Mouse (Mus musculus) embryonic facial prominence, embryonic 13.5 days (tissue): Measurements from ENCODE around the gene Sult1c2. TPM values are rescaled to one million over a fixed set of nuclear protein-coding genes. Genes with fewer than 3 reads are reported as not detected.
"Not testable (repeated sequence)": the region's sequence is repeated elsewhere in the genome, so short reads cannot be mapped to it uniquely, and the experiment has no call there.

ENCODE experiments used
- ATAC-seq: fragments of 200-750 bp; cut with Nextera tagmentation; 2 replicates; pipeline ENCODE4 v1.8.0; 2017; ENCODE audit warnings: low read depth; ENCODE audit not compliant: insufficient number of reproducible peaks, insufficient read depth, low FRiP score, low TSS enrichment
- H3K27ac ChIP-seq: fragments of 300-500 bp; sonication (generic); 2 replicates; pipeline ENCODE4 v1.5.1; 2015; ENCODE audit warnings: moderate library complexity, mild to moderate bottlenecking, inconsistent platforms
- H3K27me3 ChIP-seq: fragments of 300-500 bp; sonication (generic); 2 replicates; pipeline ENCODE4 v1.6.1; 2015; ENCODE audit warnings: mild to moderate bottlenecking, inconsistent platforms
- H3K36me3 ChIP-seq: fragments of 300-500 bp; sonication (generic); 2 replicates; pipeline ENCODE4 v1.6.1; 2015; ENCODE audit warnings: mild to moderate bottlenecking, inconsistent platforms
- H3K4me1 ChIP-seq: fragments of 300-500 bp; sonication (generic); 2 replicates; pipeline ENCODE4 v1.6.1; 2015; ENCODE audit warnings: inconsistent platforms
- H3K4me2 ChIP-seq: fragments of 300-500 bp; sonication (generic); 2 replicates; pipeline ENCODE4 v1.6.1; 2015; ENCODE audit warnings: moderate library complexity, mild to moderate bottlenecking, inconsistent platforms
- H3K4me3 ChIP-seq: fragments of 300-500 bp; sonication (generic); 2 replicates; pipeline ENCODE4 v1.5.1; 2015; ENCODE audit warnings: mild to moderate bottlenecking, inconsistent platforms
- H3K9ac ChIP-seq: fragments of 300-500 bp; sonication (generic); 2 replicates; pipeline ENCODE4 v1.6.1; 2015; ENCODE audit warnings: mild to moderate bottlenecking, inconsistent platforms
- H3K9me3 ChIP-seq: fragments of 300-500 bp; sonication (generic); 2 replicates; pipeline ENCODE4 v1.6.1; 2016; ENCODE audit warnings: inconsistent platforms
- WGBS: fragments of 180-500 bp; shearing (Covaris S2); methylation state at CpG from one replicate; pipeline ENCODE4 v1.1.7; 2015; ENCODE audit warnings: mixed read lengths; 5-methylcytosine and 5-hydroxymethylcytosine counted together
- polyA plus RNA-seq: library from polyadenylated mRNA; unstranded; fragments of >200 nt; fragmentation: Nextera tagmentation; extraction: Ambion mirVana; gene quantifications from 2 replicates; pipeline ENCODE4 v1.2.1, GENCODE M21; 2015

The Sult1c2 gene
- polyA plus RNA-seq: not detected in 2 replicates

GRCm38 (mm10) chr17:53846206-53846605, at the start of gene Sult1c2:
TSS of gene Sult1c2 (minus strand) at chr17:53846339.
- H3K4me3 ChIP-seq: no peak within 1 kb of the TSS
- no peak for ATAC-seq
- no peaks in the 10 kb centered on the region for H3K4me1 ChIP-seq
- peaks cover 6% of the 10 kb centered on the region; the same call in 1 of the 2 replicates for H3K9me3 ChIP-seq
- H3K27me3 ChIP-seq: no peaks in the 10 kb centered on the region
- H3K27ac ChIP-seq: no peak within 1 kb of the TSS
- WGBS: 85% methylated on average over 4 of the region's 4 CpGs
- H3K36me3 ChIP-seq: no peaks in the 10 kb centered on the region
- H3K9ac ChIP-seq: no peak within 1 kb of the TSS
- H3K4me2 ChIP-seq: no peak within 1 kb of the TSS

DNA sequence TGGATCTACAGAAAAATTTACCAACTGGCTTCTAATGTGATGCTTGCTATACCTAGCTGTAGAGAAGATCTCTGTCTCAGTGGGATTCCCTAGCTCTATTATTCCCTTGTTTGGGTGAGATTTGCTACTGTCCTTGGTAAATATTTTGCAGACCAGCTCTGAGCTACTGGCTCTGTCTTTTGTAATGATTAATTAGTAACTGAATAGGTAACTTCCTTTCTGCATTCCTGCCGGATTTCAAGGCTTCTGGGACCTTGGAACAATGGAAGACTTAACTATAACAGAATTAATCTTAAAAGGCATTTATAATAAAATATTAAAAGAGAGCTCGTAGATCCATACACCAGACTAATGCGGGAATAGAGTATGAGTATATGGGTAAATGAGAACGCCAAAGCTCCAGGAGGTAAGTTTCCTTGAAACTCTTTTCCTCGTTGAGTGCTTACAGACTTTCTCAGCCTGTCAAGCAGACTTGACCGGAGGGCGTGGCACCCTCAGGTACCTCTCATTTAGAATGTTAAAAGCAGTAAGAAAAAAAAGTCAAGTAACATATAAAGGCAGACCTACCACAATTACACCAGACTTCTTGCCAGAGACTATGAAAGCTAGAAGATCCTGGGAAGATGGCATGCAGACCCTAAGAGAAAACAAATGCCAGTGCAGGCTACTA, 33.0 kb upstream of the Sult1c2 start:
- not testable (repeated sequence) for H3K27ac ChIP-seq, H3K27me3 ChIP-seq, H3K9ac ChIP-seq, ATAC-seq, H3K36me3 ChIP-seq, H3K4me1 ChIP-seq, H3K9me3 ChIP-seq, H3K4me3 ChIP-seq, H3K4me2 ChIP-seq
- WGBS: 85% methylated on average over 7 of the region's 7 CpGs

GRCm38 (mm10) chr17:53874433-53874832, 28.3 kb upstream of the Sult1c2 start:
- Histone ChIP-seq H3K4me1 (no peaks in the 10 kb centered on the region), H3K36me3 (no peaks in the 10 kb centered on the region), H3K4me3 (no peak overlapping the region), H3K27ac (no peak overlapping the region), H3K27me3 (no peaks in the 10 kb centered on the region), H3K9me3 (no peaks in the 10 kb centered on the region), H3K9ac (no peak overlapping the region), H3K4me2 (no peak overlapping the region)
- WGBS: 85% methylated on average over 2 of the region's 2 CpGs
- ATAC-seq: no peak

GRCm38 (mm10) chr17:53872192-53872591, 26.1 kb upstream of the Sult1c2 start:
- Histone ChIP-seq H3K27ac (no peak overlapping the region), H3K27me3 (no peaks in the 10 kb centered on the region), H3K4me1 (no peaks in the 10 kb centered on the region), H3K9me3 (no peaks in the 10 kb centered on the region), H3K9ac (no peak overlapping the region), H3K4me3 (no peak overlapping the region), H3K4me2 (no peak overlapping the region), H3K36me3 (no peaks in the 10 kb centered on the region)
- WGBS: 81% methylated on average over 3 of the region's 3 CpGs
- no peak for ATAC-seq

GRCm38 (mm10) chr17:53869931-53870330, 23.8 kb upstream of the Sult1c2 start:
- no peak overlapping the region for H3K4me3 ChIP-seq
- no peak overlapping the region for H3K4me2 ChIP-seq
- no peak for ATAC-seq

DNA sequence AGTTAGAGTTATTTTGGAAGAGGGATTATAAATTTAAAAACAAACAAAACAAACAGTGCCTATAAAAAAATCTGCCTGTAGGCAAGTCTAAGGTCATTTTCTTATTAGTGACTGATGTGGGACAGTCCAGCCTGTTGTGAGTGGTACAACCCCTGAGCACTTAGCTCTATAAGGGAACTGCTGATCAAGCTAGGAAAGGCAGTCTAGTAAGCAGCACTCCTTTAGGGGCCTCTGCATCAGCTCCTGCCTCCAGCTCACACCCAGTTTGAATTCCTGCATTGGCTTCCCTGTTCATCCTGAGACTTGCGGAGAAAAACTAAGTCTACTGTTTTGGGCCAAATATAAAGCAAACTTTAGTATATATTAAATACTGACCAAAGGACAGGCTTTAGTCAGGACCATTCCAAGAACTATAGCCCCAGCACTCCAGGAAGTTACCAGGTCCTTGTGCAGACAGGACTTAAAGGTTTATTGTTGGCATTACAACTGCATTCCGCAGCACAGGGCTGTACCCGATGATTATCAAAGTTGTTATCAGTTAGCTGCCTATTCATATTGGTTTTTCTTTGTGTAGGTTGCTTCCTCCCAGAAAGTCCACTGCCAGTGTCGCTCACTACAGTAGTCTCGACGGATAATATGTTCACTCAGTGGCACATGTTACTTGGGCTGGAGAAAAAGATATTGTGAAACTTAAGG, 19.3 kb upstream of the Sult1c2 start:
- H3K27ac ChIP-seq: no peak overlapping the region
- H3K4me2 ChIP-seq: no peak overlapping the region
- 84% methylated on average over 6 of the region's 6 CpGs for WGBS
- no peak for ATAC-seq
- no peaks in the 10 kb centered on the region for H3K27me3 ChIP-seq
- no peaks in the 10 kb centered on the region for H3K4me1 ChIP-seq
- H3K36me3 ChIP-seq: no peaks in the 10 kb centered on the region
- no peaks in the 10 kb centered on the region for H3K9me3 ChIP-seq
- no peak overlapping the region for H3K4me3 ChIP-seq
- H3K9ac ChIP-seq: no peak overlapping the region

More at GRCm38 (mm10) chr17:53869931-53870330, 23.8 kb upstream of the Sult1c2 start:
- no peak overlapping the region for H3K9ac ChIP-seq
- no peaks in the 10 kb centered on the region for H3K4me1 ChIP-seq
- H3K9me3 ChIP-seq: no peaks in the 10 kb centered on the region
- H3K36me3 ChIP-seq: no peaks in the 10 kb centered on the region
- no peak overlapping the region for H3K27ac ChIP-seq
- H3K27me3 ChIP-seq: no peaks in the 10 kb centered on the region

DNA sequence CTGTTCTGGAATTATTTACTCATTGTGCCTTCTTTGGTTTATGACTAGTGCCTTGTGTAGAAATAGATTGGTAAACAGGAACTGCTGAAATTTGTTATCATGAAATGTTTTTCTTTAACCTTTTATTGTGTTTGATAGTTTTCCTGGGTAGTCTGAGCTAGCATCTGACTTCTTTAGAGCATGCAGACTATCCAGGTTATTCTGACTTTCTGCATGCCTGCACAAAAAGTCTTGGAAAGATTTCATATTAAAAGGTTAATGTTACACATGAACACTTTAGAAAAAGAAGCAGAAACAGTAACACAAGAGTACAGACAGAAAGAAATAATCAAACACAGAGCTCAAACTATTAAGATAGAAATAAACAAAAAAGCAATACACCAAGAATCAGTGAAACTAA, 14.4 kb upstream of the Sult1c2 start:
- H3K4me2 ChIP-seq: no peak overlapping the region
- no peak for ATAC-seq
- no peaks in the 10 kb centered on the region for H3K27me3 ChIP-seq
- H3K27ac ChIP-seq: no peak overlapping the region
- no peak overlapping the region for H3K9ac ChIP-seq
- no peaks in the 10 kb centered on the region for H3K9me3 ChIP-seq
- H3K4me3 ChIP-seq: no peak overlapping the region
- H3K36me3 ChIP-seq: no peaks in the 10 kb centered on the region
- no peaks in the 10 kb centered on the region for H3K4me1 ChIP-seq

DNA sequence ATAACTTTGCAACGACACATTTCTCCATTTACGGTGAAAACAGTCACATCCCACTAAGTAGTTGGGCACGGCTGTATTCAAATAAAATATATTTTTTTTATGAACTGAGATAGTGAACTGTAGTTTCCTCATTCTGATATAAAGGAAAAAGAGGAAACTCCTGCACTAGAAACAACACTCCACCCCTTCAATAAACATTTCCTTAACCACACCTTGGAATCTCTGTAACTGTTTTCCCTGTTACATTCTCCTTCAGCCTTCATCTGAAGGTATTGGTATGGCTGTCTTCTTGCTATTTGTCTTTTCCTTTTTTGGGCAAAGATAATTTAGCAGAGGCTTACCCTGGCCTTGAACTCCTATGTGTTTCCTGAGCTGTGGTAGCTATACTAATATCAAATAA, 8.9 kb upstream of the Sult1c2 start:
- 91% methylated on average over 3 of the region's 3 CpGs for WGBS
- H3K36me3 ChIP-seq: no peaks in the 10 kb centered on the region
- H3K27me3 ChIP-seq: no peaks in the 10 kb centered on the region
- ATAC-seq: no peak
- no peaks in the 10 kb centered on the region for H3K9me3 ChIP-seq
- H3K4me3 ChIP-seq: no peak overlapping the region
- no peak overlapping the region for H3K9ac ChIP-seq
- H3K27ac ChIP-seq: no peak overlapping the region
- no peaks in the 10 kb centered on the region for H3K4me1 ChIP-seq
- no peak overlapping the region for H3K4me2 ChIP-seq

DNA sequence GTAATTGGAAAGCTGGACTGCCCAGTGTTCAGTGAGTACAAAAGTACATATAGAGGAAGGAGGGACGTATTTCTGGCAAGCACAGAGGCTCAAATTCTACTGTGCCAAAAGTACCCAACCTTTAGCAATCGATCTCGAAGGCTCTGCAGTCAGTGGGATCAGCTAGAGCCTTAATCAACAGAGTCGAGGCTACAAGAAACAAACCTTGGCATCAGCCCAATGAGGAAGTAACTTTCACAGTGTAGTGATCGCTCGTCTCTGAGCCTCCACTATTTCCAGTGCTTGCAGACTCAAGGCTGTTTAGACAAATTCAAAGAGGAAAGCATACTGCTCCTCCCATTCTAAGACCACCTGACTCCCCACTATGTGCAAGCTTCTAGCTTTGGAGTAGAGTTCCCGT, 343 bp downstream of the Sult1c2 start:
- Histone ChIP-seq H3K9me3 (peaks cover 6% of the 10 kb centered on the region; the same call in 1 of the 2 replicates), H3K9ac (no peak overlapping the region), H3K4me3 (no peak overlapping the region), H3K27me3 (no peaks in the 10 kb centered on the region), H3K4me1 (no peaks in the 10 kb centered on the region), H3K4me2 (no peak overlapping the region), H3K36me3 (no peaks in the 10 kb centered on the region), H3K27ac (no peak overlapping the region)
- no peak for ATAC-seq
- 80% methylated on average over 7 of the region's 7 CpGs for WGBS

DNA sequence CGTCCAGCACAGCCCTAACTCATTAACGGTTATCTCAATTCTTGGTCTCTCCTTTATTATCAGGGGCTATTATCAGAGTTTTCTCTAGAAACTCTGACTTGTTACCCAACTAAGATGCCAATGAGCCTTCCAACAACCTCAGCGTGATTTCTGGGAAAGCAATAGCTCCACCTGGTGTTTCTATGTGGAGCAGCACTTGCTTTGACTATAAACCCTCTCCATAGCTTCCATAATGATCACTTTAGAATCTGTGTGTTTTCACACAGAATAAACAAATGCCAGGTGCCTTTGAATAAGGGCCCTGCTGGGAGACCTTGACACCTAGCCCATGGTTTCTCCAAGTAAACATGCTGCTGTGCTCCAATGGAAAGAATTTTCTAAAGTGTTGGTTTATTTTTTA, 12.8 kb downstream of the Sult1c2 start:
- H3K4me2 ChIP-seq: no peak overlapping the region
- H3K4me1 ChIP-seq: no peaks in the 10 kb centered on the region
- no peak for ATAC-seq
- H3K27me3 ChIP-seq: no peaks in the 10 kb centered on the region
- no peak overlapping the region for H3K27ac ChIP-seq
- peaks cover 9% of the 10 kb centered on the region; the same call in 1 of the 2 replicates for H3K9me3 ChIP-seq
- H3K4me3 ChIP-seq: no peak overlapping the region
- H3K9ac ChIP-seq: no peak overlapping the region
- H3K36me3 ChIP-seq: no peaks in the 10 kb centered on the region
- 58% methylated on average over 3 of the region's 3 CpGs for WGBS

DNA sequence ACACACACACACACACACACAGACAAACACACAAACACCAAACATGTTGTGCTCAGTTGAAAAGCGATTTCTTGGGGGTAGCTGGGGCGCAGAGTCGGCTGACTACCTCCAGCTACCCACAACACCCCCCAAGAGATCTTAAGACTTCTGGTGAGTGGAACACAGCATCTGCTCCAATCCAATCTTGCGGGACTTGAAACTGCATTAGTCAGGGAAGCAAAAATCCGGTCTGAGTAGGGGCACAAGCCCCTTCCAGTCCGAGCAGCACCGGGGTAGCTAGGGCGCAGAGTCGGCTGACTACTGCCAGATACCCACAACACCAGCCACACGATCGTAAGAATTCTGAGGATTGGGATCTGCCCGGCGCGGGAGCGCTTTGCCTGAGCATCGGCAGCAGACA, 42.2 kb downstream of the Sult1c2 start:
- WGBS: 90% methylated on average over 16 of the region's 16 CpGs
- not testable (repeated sequence) for H3K4me2 ChIP-seq, H3K9ac ChIP-seq, H3K4me3 ChIP-seq, H3K36me3 ChIP-seq, H3K27me3 ChIP-seq, H3K4me1 ChIP-seq, H3K27ac ChIP-seq, ATAC-seq, H3K9me3 ChIP-seq

DNA sequence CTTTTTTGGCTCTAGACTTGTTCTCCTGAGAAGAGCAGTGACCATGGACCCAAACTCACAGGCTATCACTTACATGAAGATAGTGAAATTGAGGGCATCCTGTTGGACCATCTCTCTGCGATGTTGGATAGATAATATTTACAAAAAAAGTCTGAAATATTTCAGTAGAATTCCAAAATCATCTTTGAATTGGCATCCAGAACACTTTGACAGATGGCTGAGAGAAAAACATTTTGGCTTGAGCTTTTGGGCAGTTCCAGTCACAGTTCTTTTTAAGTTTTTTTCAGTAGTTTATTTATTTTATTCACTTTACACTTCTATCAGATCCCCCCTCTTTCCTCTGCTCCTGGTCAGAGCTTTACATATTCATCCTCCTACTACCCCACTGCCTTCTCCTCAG, 62.8 kb downstream of the Sult1c2 start:
- Histone ChIP-seq H3K4me2 (no peak overlapping the region), H3K9me3 (no peaks in the 10 kb centered on the region), H3K27ac (no peak overlapping the region), H3K4me3 (no peak overlapping the region), H3K9ac (no peak overlapping the region), H3K36me3 (no peaks in the 10 kb centered on the region), H3K27me3 (no peaks in the 10 kb centered on the region), H3K4me1 (no peaks in the 10 kb centered on the region)
- no peak for ATAC-seq
- 77% methylated on average over 1 of the region's 1 CpGs for WGBS
